Mouse (Mus musculus): Measurements from ENCODE around the gene Vmn2r102. TPM values are rescaled to one million over a fixed set of nuclear protein-coding genes. Genes with fewer than 3 reads are reported as not detected.

Gene Vmn2r102
- not detected in 2 replicates for polyA plus RNA-seq (2015; fragmentation: Nextera tagmentation; extraction: Ambion mirVana)

DNA sequence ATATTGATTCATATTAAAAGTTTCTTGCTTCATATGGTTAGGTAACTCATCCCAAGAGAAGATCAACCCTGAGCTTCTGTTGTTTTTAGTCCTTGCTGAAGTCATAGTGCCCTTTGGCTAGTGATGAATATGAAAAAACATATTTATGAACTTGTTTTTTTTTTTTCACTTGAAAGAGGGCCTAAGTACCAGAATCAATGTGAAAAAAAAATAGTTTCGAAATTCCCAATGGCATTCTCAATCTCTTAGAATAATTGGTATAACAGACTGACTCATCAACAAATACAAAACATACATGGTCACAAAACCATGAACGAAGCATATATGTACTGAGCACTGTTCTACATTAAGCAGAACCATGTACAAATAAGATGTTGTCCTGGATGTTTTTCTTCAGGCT is at the start of gene Vmn2r102:
Gene Vmn2r102 (plus strand): TSS at position 301 of the 400 bp plus-strand sequence.
- ATAC-seq (ENCODE audit: low FRiP score), result no peak
- no peak within 1 kb of the TSS for H3K4me3 ChIP-seq (replicated peaks)
- 64% methylated on average over 2 of the region's 2 CpGs for WGBS
- 0 out of 2 replicates have a peak, but pooled peaks cover 3% of the 10 kb centered on the region for H3K9me3 ChIP-seq (replicated peaks)
- H3K9ac ChIP-seq (replicated peaks), result no peak within 1 kb of the TSS
- H3K4me1 ChIP-seq, result no peaks in the 10 kb centered on the region
- no peak within 1 kb of the TSS for H3K27ac ChIP-seq (replicated peaks)
- no peaks in the 10 kb centered on the region for H3K27me3 ChIP-seq (replicated peaks)
- no peak within 1 kb of the TSS for H3K4me2 ChIP-seq
- H3K36me3 ChIP-seq, result no peaks in the 10 kb centered on the region

DNA sequence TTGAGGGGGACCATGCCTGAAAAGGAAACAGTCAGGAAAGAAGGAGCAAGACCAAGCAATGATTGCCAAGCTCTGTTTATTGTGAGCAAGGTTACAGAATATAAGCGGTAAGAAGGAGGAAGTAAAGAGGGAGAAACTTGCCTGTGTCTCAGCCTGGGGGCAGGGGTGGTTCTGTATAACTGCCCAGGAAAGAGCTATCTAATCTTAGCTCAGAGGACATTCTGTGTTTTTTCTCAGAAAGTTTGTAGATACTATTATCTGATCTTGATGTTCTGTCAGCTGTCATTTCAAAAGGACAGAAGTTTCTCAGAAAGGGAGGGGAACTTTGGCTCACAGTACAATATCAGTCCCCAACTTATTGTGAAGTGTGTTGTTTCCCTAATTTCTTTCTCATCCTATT is 30.8 kb upstream of the Vmn2r102 start:
- 90% methylated on average over 1 of the region's 1 CpGs for WGBS
- Histone ChIP-seq H3K9ac (replicated peaks) (no peak overlapping the region), H3K27me3 (replicated peaks) (no peaks in the 10 kb centered on the region), H3K36me3 (no peaks in the 10 kb centered on the region), H3K9me3 (replicated peaks) (peaks cover 14% of the 10 kb centered on the region), H3K4me3 (replicated peaks) (no peak overlapping the region), H3K4me1 (no peaks in the 10 kb centered on the region), H3K4me2 (no peak overlapping the region), H3K27ac (replicated peaks) (no peak overlapping the region)
- ATAC-seq (ENCODE audit: low FRiP score), result no peak

DNA sequence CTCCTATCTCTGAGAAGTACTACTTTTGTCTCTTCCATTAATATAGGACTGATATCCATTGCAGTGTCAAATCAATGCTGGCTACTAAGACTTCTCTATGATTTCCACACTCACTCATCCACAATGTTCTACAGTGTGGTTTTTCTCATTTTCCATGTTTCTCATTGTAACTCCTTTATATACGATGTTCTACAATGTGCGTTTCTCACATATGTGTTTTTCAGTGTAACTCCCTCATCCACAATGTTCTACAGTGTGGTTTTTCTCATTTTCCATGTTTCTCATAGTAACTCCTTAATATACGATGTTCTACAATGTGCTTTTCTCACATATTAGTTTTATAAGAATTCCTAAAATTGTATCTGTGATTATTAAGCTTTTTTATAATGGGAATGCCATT is 1.7 kb upstream of the Vmn2r102 start:
- Histone ChIP-seq H3K36me3 (no peaks in the 10 kb centered on the region), H3K27ac (replicated peaks) (no peak overlapping the region), H3K9ac (replicated peaks) (no peak overlapping the region), H3K4me1 (no peaks in the 10 kb centered on the region), H3K27me3 (replicated peaks) (no peaks in the 10 kb centered on the region), H3K4me3 (replicated peaks) (no peak overlapping the region), H3K4me2 (no peak overlapping the region), H3K9me3 (replicated peaks) (0 out of 2 replicates have a peak, but pooled peaks cover 3% of the 10 kb centered on the region)
- no peak for ATAC-seq (ENCODE audit: low FRiP score)
- 64% methylated on average over 3 of the region's 3 CpGs for WGBS

DNA sequence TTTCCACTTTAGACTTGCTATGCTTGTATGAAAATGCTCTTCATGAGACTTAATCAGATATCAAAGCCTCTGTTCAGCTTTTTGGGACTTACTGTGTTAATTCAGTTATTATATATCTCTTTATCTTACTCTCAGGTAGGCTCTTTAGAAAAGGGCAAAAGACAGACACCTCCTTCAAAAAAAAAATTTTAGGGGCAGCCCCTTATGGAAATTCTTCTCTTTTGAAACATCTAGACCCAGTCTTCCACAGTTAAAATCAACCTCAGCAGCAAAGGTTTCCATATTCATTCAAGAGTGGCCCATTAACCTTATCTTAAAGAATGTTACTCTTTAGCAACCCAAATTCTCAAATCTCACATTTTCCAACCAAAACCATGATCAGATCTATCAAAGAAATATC is 31.9 kb downstream of the Vmn2r102 start:
- no peak overlapping the region for H3K9ac ChIP-seq (replicated peaks)

More for the DNA sequence above, 31.9 kb downstream of the Vmn2r102 start:
- H3K27me3 ChIP-seq (replicated peaks), result no peaks in the 10 kb centered on the region
- H3K4me2 ChIP-seq, result no peak overlapping the region
- H3K9me3 ChIP-seq (replicated peaks), result 0 out of 2 replicates have a peak, but pooled peaks cover 3% of the 10 kb centered on the region
- no peak overlapping the region for H3K27ac ChIP-seq (replicated peaks)
- H3K4me3 ChIP-seq (replicated peaks), result no peak overlapping the region
- H3K36me3 ChIP-seq, result no peaks in the 10 kb centered on the region
- no peak for ATAC-seq (ENCODE audit: low FRiP score)
- H3K4me1 ChIP-seq, result no peaks in the 10 kb centered on the region

Other genes with a start within 250 kb of the Vmn2r102 start
- not detected in 2 replicates for gene Vmn2r100, start 155.6 kb upstream of the Vmn2r102 start, polyA plus RNA-seq (2015; fragmentation: Nextera tagmentation; extraction: Ambion mirVana)
- not detected in 2 replicates for gene Vmn2r101, start 83.1 kb upstream of the Vmn2r102 start, polyA plus RNA-seq (2015; fragmentation: Nextera tagmentation; extraction: Ambion mirVana)
- not detected in 2 replicates for gene Vmn2r103, start 113.0 kb downstream of the Vmn2r102 start, polyA plus RNA-seq (2015; fragmentation: Nextera tagmentation; extraction: Ambion mirVana)

Measured in neural tube, embryonic 15.5 days (tissue).